Mouse (Mus musculus): ENCODE measurements around the gene Atg4b.
"Not testable (repeated sequence)": the region's sequence is repeated elsewhere in the genome, so short reads cannot be mapped to it uniquely, and the experiment has no call there.

Gene Atg4b

GRCm38 (mm10) chr1:93818722-93819121, 67.4 kb downstream of the Atg4b start:
- DNase-seq (ENCODE audit: low spot score): no peak

GRCm38 (mm10) chr1:93823796-93824495, 72.6 kb downstream of the Atg4b start:
- no peak for DNase-seq (ENCODE audit: low spot score)

GRCm38 (mm10) chr1:93824609-93825008, 73.3 kb downstream of the Atg4b start, which contains the start of gene D2hgdh:
Gene D2hgdh (plus strand): TSS chr1:93824909.
- DNase-seq (ENCODE audit: low spot score): no peak

GRCm38 (mm10) chr1:93825105-93825674, 73.9 kb downstream of the Atg4b start:
- DNase-seq (ENCODE audit: low spot score): peak; percentile 98

- no peak for DNase-seq (ENCODE audit: low spot score)
Measured at GRCm38 (mm10) chr1:93825771-93826539, 74.7 kb downstream of the Atg4b start.

GRCm38 (mm10) chr1:93826540-93826835, 75.2 kb downstream of the Atg4b start:
- DNase-seq (ENCODE audit: low spot score): no peak

GRCm38 (mm10) chr1:93832754-93833360, 81.6 kb downstream of the Atg4b start:
- DNase-seq (ENCODE audit: low spot score): not testable (repeated sequence)

GRCm38 (mm10) chr1:93834671-93835150, 83.4 kb downstream of the Atg4b start:
- DNase-seq (ENCODE audit: low spot score): no peak

GRCm38 (mm10) chr1:93835211-93835610, 83.9 kb downstream of the Atg4b start:
- no peak for DNase-seq (ENCODE audit: low spot score)

- no peak for DNase-seq (ENCODE audit: low spot score)
Measured at GRCm38 (mm10) chr1:93835876-93836531, 84.7 kb downstream of the Atg4b start.

- no peak for DNase-seq (ENCODE audit: low spot score)
Measured at GRCm38 (mm10) chr1:93836532-93836913, 85.2 kb downstream of the Atg4b start.

GRCm38 (mm10) chr1:93837335-93837734, 86.0 kb downstream of the Atg4b start:
- DNase-seq (ENCODE audit: low spot score): no peak

GRCm38 (mm10) chr1:93838569-93838968, 87.3 kb downstream of the Atg4b start:
- DNase-seq (ENCODE audit: low spot score): not testable (repeated sequence)

All from embryo, embryonic 10 days (tissue).